Mouse (Mus musculus): ENCODE results near the gene Atcay. TPM values are rescaled to one million over a fixed set of nuclear protein-coding genes. Genes with fewer than 3 reads are reported as not detected.
A peak's percentile ranks its signal among the peaks of the same experiment; 100 is the strongest.
"Not testable (repeated sequence)": the region's sequence is repeated elsewhere in the genome, so short reads cannot be mapped to it uniquely, and the experiment has no call there.

The Atcay gene
- polyA plus RNA-seq, 1 experiment from 2014 or later = 1.5 TPM

DNA sequence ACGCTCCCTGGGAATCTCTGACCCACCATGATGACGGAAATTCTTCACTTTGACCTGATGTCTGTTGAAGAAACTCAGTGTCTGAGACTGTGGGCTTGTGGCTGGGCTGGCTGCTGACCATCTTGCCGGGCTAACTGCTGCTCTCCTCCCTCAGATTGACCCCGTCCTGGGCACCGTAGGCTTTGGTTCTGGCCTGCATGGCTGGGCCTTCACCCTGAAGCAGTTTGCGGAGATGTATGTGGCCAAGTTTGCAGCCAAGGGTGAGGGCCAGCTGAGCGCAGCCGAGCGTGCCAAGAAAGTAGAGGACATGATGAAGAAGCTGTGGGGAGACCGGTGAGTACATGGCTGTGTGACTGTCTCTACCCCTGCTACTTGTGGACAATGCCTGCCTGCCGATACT, 51.7 kb downstream of the Atcay start:
- ATAC-seq = no peak
- WGBS = 92% methylated on average over 11 of the region's 11 CpGs
- H3K4me1 ChIP-seq (ENCODE audit: control insufficient read depth, insufficient read depth, low read length) = peaks cover 51% of the 10 kb centered on the region

DNA sequence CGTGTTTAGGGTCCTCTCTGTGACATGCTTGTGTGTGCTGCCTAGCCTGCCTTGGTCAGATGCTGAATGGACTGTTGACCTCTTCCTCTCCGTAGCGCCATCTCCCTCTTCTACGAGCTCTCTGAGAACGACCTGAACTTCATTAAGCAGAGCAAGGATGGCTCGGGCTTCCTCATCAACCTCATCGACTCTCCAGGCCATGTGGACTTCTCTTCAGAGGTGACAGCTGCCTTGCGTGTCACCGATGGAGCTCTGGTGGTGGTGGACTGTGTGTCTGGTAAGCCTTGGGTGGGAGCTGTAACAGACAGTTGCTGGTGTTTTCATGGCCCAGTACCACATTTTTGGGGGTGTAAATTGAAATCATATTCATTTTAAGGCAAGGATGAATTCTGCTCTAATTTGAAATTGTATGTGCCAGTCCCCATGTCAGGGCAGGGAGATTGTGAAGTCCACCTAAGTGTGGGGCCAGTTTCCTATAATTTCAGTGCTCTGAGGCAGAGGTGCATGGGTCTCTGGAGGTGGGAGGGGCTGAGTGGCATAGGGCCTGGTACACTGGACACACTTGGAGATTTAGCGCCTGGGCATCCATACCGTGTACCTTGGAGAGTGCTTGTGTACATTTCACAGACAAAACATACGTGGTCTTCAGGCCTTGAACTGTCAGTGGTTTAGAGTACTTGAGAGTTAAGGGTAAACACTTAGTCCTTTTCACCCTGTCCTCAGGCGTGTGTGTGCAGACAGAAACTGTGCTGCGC, 52.5 kb downstream of the Atcay start:
- H3K9me3 ChIP-seq (ENCODE audit: control insufficient read depth, low read length) = no peaks in the 10 kb centered on the region
- peak overlapping the region; percentile 77 for H3K27ac ChIP-seq (ENCODE audit: low read length)
- peaks cover 43% of the 10 kb centered on the region for H3K36me3 ChIP-seq (ENCODE audit: control insufficient read depth, insufficient read depth, low read length)

More for the DNA sequence above, 51.7 kb downstream of the Atcay start:
- Histone ChIP-seq H3K9ac (ENCODE audit: low read depth, low read length) (0 out of 2 replicates have a peak overlapping the region, but pooled peaks have one; percentile 40), H3K4me2 (ENCODE audit: low read depth, low read length) (no peak overlapping the region), H3K9me3 (ENCODE audit: control insufficient read depth, low read length) (no peaks in the 10 kb centered on the region), H3K4me3 (ENCODE audit: low read length) (peak overlapping the region; percentile 9; the same call in 1 of the 2 replicates), H3K27me3 (replicated peaks; ENCODE audit: control insufficient read depth, insufficient read depth, low read length) (no peaks in the 10 kb centered on the region), H3K36me3 (ENCODE audit: control insufficient read depth, insufficient read depth, low read length) (peaks cover 43% of the 10 kb centered on the region), H3K27ac (ENCODE audit: low read length) (no peak overlapping the region)

DNA sequence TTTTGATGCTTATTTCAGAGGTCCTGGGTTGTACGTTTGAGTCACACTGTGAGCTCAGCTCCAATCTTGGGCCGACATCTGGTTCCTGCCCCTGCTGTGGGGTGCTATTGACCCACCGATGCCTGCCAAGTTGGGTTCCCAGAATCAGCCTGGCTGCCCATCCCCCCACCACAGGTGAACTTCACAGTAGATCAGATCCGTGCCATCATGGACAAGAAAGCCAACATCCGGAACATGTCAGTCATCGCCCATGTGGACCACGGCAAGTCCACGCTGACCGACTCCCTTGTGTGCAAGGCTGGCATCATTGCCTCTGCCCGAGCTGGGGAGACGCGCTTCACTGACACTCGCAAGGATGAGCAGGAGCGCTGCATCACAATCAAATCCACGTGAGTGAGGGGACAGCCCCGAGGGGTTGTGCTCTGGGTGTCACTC, 53.1 kb downstream of the Atcay start:
- H3K27me3 ChIP-seq (replicated peaks; ENCODE audit: control insufficient read depth, insufficient read depth, low read length) = no peaks in the 10 kb centered on the region
- peak overlapping the region; percentile 89 for H3K9ac ChIP-seq (ENCODE audit: low read depth, low read length)
- no peak for ATAC-seq
- peak overlapping the region; percentile 92 for H3K4me2 ChIP-seq (ENCODE audit: low read depth, low read length)
- peak overlapping the region; percentile 77 for H3K27ac ChIP-seq (ENCODE audit: low read length)
- no peaks in the 10 kb centered on the region for H3K9me3 ChIP-seq (ENCODE audit: control insufficient read depth, low read length)
- peak overlapping the region; percentile 70 for H3K4me3 ChIP-seq (ENCODE audit: low read length)
- H3K4me1 ChIP-seq (ENCODE audit: control insufficient read depth, insufficient read depth, low read length) = peaks cover 52% of the 10 kb centered on the region
- H3K36me3 ChIP-seq (ENCODE audit: control insufficient read depth, insufficient read depth, low read length) = peaks cover 43% of the 10 kb centered on the region
- 8% methylated on average over 16 of the region's 16 CpGs for WGBS

More for the DNA sequence above, 52.5 kb downstream of the Atcay start:
- no peak for ATAC-seq
- peaks cover 52% of the 10 kb centered on the region for H3K4me1 ChIP-seq (ENCODE audit: control insufficient read depth, insufficient read depth, low read length)
- peak overlapping the region; percentile 89 for H3K9ac ChIP-seq (ENCODE audit: low read depth, low read length)
- 57% methylated on average over 14 of the region's 14 CpGs for WGBS
- peak overlapping the region; percentile 92 for H3K4me2 ChIP-seq (ENCODE audit: low read depth, low read length)
- H3K4me3 ChIP-seq (ENCODE audit: low read length) = peak overlapping the region; percentile 70
- H3K27me3 ChIP-seq (replicated peaks; ENCODE audit: control insufficient read depth, insufficient read depth, low read length) = no peaks in the 10 kb centered on the region

DNA sequence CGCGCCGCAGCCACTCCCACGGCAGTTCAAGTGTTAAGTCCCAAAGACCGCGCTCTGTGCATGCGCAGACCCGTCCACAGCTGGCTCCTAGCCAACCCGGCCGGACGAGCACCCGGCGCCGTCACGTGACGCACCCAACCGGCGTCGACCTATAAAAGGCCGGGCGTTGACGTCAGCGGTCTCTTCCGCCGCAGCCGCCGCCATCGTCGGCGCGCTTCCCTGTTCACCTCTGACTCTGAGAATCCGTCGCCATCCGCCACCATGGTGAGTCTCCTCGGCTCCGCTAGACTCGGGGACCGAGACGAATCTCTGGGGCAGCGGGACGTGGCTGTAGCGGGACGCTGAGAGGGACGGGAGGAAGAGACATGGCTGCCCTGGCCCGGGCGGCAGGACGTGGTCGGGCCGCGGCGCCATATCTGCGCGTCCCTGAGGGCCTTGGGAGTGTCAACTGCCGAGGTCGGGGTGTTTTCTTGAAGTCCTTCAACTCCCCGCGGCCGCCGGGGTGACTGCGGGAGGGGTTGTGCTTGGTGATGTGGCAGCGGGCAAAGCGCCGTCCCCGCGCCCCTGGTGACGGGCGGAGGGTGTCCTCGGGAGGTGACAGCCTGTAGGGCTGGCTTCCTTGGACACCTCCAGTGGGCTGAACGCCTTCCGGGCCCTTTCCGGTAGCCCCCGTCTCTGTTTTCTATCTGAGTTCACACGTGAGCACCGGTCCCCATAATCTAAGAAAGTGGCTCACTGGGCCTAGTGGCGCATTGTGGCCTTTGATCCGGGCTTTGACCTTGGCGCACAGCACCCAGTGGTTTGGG, 54.0 kb downstream of the Atcay start, which contains the start of gene Eef2:
Gene Eef2 (plus strand): TSS at position 166 of the 806 bp plus-strand sequence.
- Histone ChIP-seq H3K4me1 (ENCODE audit: control insufficient read depth, insufficient read depth, low read length) (peaks cover 50% of the 10 kb centered on the region), H3K36me3 (ENCODE audit: control insufficient read depth, insufficient read depth, low read length) (peaks cover 40% of the 10 kb centered on the region), H3K27ac (ENCODE audit: low read length) (peak within 1 kb of the TSS; percentile 77), H3K4me2 (ENCODE audit: low read depth, low read length) (peak within 1 kb of the TSS; percentile 92), H3K9me3 (ENCODE audit: control insufficient read depth, low read length) (no peaks in the 10 kb centered on the region), H3K27me3 (replicated peaks; ENCODE audit: control insufficient read depth, insufficient read depth, low read length) (no peaks in the 10 kb centered on the region), H3K4me3 (ENCODE audit: low read length) (peak within 1 kb of the TSS; percentile 70), H3K9ac (ENCODE audit: low read depth, low read length) (peak within 1 kb of the TSS; percentile 89)
- WGBS = under 1% methylated on average over 77 of the region's 77 CpGs
- ATAC-seq = peak; percentile 81

DNA sequence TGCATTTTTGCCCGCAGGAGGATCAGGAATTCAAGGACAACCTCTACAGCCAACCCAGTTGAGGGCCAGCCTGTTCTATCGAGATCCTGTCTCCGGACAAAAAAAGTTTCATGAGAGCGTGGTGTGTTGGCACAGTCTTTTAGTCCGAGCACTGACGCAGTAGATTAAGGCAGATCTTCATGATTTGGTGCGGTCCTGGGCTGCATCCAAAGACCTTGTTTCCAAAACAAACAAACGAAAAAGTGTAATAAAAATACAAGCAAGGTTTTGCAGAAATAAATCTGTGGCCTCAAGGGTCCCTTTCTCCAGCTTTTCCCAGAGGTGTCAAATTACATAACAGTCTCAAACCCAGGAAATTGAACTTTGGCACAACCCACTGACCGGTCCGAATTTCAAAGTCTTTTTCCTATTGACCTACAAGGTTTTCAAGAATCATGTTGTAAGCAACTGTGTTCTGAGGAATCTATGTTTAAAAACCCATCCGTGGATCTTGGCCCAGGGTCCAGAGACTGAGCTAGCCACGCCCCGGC, 54.6 kb downstream of the Atcay start:
- H3K36me3 ChIP-seq (ENCODE audit: control insufficient read depth, insufficient read depth, low read length) = peaks cover 33% of the 10 kb centered on the region
- H3K9me3 ChIP-seq (ENCODE audit: control insufficient read depth, low read length) = no peaks in the 10 kb centered on the region
- H3K27me3 ChIP-seq (replicated peaks; ENCODE audit: control insufficient read depth, insufficient read depth, low read length) = no peaks in the 10 kb centered on the region
- peak overlapping the region; percentile 40 for H3K4me2 ChIP-seq (ENCODE audit: low read depth, low read length)
- H3K27ac ChIP-seq (ENCODE audit: low read length) = peak overlapping the region; percentile 66
- WGBS = 3% methylated on average over 13 of the region's 13 CpGs
- H3K9ac ChIP-seq (ENCODE audit: low read depth, low read length) = peak overlapping the region; percentile 59
- H3K4me3 ChIP-seq (ENCODE audit: low read length) = peak overlapping the region; percentile 70
- H3K4me1 ChIP-seq (ENCODE audit: control insufficient read depth, insufficient read depth, low read length) = peaks cover 45% of the 10 kb centered on the region
- peak; percentile 34 for ATAC-seq

DNA sequence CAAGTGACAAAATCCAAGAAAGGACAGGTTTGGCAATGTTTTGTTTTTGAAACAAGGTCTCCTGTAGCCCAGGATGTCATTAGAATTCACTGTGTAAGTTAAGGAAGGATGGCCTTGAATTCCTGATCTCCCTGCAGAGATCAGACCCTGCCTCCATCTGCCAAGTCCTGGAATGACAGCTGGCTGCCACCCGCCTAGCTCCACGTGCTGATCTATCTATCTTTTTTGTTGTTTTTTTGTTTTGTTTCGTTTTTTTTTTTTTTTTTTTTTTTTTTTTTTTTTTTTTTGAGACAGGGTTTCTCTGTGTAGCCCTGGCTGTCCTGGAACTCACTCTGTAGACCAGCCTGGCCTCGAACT, 55.3 kb downstream of the Atcay start:
- H3K9me3 ChIP-seq (ENCODE audit: control insufficient read depth, low read length); H3K27me3 ChIP-seq (replicated peaks; ENCODE audit: control insufficient read depth, insufficient read depth, low read length); ATAC-seq: not testable (repeated sequence)
- peaks cover 45% of the 10 kb centered on the region for H3K4me1 ChIP-seq (ENCODE audit: control insufficient read depth, insufficient read depth, low read length)
- peak overlapping the region; percentile 66 for H3K27ac ChIP-seq (ENCODE audit: low read length)
- peak overlapping the region; percentile 35 for H3K4me3 ChIP-seq (ENCODE audit: low read length)
- peaks cover 27% of the 10 kb centered on the region for H3K36me3 ChIP-seq (ENCODE audit: control insufficient read depth, insufficient read depth, low read length)
- H3K4me2 ChIP-seq (ENCODE audit: low read depth, low read length) = peak overlapping the region; percentile 52
- WGBS = 9% methylated on average over 4 of the region's 4 CpGs
- H3K9ac ChIP-seq (ENCODE audit: low read depth, low read length) = peak overlapping the region; percentile 46; the same call in 1 of the 2 replicates

DNA sequence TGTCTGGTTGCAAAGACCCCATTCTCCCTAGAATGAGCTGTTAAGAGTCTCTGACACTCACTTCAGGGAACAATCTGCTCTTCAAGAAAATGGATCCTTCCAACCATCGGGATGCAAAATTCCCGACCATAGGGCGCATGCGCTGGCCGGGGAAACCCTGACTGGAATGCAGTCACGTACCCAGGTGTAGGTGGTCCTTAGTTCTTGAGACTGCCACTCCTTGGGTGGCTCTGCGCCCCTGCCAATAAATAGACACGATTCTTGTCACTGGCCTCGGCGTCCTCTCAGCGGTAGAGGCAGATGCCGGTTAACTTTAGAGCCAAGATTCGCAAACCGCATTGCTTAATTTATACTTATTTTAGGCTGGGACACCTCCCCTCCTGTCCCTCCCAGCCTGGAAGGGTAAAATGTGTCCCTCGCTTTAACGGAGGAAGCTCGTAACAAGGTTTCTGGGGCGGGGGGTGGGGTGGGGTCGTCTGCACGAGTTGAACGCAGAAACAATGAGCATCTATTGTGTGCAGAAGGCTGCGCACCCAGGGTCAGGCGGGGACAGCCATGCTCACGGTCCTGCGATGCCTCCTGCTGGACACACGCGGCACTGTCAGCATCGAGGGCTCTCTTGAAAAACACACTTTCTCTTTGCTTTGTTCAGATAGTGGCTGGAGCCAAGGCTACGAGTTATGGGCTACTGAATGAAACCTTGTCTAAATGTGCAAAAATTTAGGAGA, 55.9 kb downstream of the Atcay start:
- H3K9ac ChIP-seq (ENCODE audit: low read depth, low read length) = peak overlapping the region; percentile 46
- peak; percentile 36 for ATAC-seq
- H3K27ac ChIP-seq (ENCODE audit: low read length) = peak overlapping the region; percentile 43

DNA sequence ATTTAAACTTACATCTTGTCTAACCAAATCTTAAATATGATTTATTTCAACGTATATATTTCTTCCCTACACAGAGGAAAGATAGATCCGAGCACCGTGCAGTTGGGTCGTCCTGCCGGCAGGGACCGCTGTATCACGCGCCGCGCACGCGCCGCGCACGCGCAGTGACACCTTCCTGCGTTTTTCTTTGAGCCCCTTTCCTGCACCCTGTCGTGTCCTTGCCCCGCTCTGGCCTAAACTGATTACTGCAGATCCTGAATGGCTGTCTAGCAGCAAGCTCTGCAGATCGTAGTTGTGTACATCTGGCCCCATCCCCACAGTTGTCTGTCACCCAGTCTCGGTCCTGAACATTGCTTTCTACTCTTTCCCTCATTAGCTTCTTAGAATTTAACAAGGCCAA, 57.5 kb downstream of the Atcay start:
- peak; percentile 16 for ATAC-seq

More for the DNA sequence above, 55.9 kb downstream of the Atcay start:
- H3K27me3 ChIP-seq (replicated peaks; ENCODE audit: control insufficient read depth, insufficient read depth, low read length) = no peaks in the 10 kb centered on the region
- H3K9me3 ChIP-seq (ENCODE audit: control insufficient read depth, low read length) = no peaks in the 10 kb centered on the region
- peak overlapping the region; percentile 35 for H3K4me3 ChIP-seq (ENCODE audit: low read length)
- peaks cover 22% of the 10 kb centered on the region for H3K36me3 ChIP-seq (ENCODE audit: control insufficient read depth, insufficient read depth, low read length)
- peaks cover 45% of the 10 kb centered on the region for H3K4me1 ChIP-seq (ENCODE audit: control insufficient read depth, insufficient read depth, low read length)
- WGBS = 3% methylated on average over 29 of the region's 29 CpGs
- peak overlapping the region; percentile 52 for H3K4me2 ChIP-seq (ENCODE audit: low read depth, low read length)

More for the DNA sequence above, 57.5 kb downstream of the Atcay start:
- H3K4me2 ChIP-seq (ENCODE audit: low read depth, low read length) = peak overlapping the region; percentile 42
- H3K36me3 ChIP-seq (ENCODE audit: control insufficient read depth, insufficient read depth, low read length) = peaks cover 6% of the 10 kb centered on the region
- no peaks in the 10 kb centered on the region for H3K27me3 ChIP-seq (replicated peaks; ENCODE audit: control insufficient read depth, insufficient read depth, low read length)
- peaks cover 37% of the 10 kb centered on the region for H3K4me1 ChIP-seq (ENCODE audit: control insufficient read depth, insufficient read depth, low read length)
- H3K4me3 ChIP-seq (ENCODE audit: low read length) = 0 out of 2 replicates have a peak overlapping the region, but pooled peaks have one; percentile 2
- no peaks in the 10 kb centered on the region for H3K9me3 ChIP-seq (ENCODE audit: control insufficient read depth, low read length)
- WGBS = 3% methylated on average over 21 of the region's 21 CpGs
- peak overlapping the region; percentile 51 for H3K9ac ChIP-seq (ENCODE audit: low read depth, low read length)
- peak overlapping the region; percentile 75 for H3K27ac ChIP-seq (ENCODE audit: low read length)
